In the genomic region with DNA sequence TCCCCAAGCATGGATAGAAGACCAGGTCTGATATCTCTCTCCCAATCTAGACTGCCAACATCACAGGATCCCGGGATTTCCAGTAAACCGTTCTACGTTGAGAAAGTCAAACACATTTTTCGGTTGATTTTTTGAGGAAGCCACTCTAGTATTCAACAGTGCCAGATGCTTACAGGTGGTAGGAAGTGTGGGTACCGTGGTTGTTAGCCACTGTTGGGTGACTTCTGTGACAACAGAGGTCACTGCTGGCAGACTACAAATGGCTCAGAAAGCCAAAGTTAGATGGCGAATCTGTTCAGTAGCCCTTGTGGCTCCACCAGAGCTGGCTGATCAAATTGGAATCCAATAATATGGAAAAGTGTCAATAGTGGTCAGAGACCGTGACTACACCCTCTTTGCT, we compare ENCODE assay signal across 25 mouse cellular contexts. TPM values are rescaled to one million over a fixed set of nuclear protein-coding genes. Genes with fewer than 3 reads are reported as not detected.
A peak's percentile ranks its signal among the peaks of the same experiment; 100 is the strongest.
DNase-seq lines count a peak whose midpoint lies in the region; ATAC-seq and TF ChIP-seq lines count a peak whose summit lies in the region.
"Had no signal": no experiment of that assay in that cellular context is flagged by ENCODE, and none has a peak within 500 bp of the region (broad histone marks: within the 10 kb centered on the region; RNA-seq: fewer than 3 reads in every experiment).

No protein-coding gene starts in this region.

- peak overlapping the region; percentile 98 for H3K27ac ChIP-seq in liver, adult 2 months (replicated peaks; ENCODE audit: insufficient read depth, low read depth, low read length)
- no peak overlapping the region for H3K27ac ChIP-seq in liver, embryonic 11.5 days (ENCODE audit: low read depth, low read length)
- H3K27ac ChIP-seq: forebrain, embryonic 10.5 days; forebrain, embryonic 13.5 days; hindbrain, embryonic 14.5 days; hindbrain, postnatal 0 days had no signal

- H3K79me2 ChIP-seq in liver, adult 2 months (ENCODE audit: control insufficient read depth, insufficient read depth, low read length), result no peaks in the 10 kb centered on the region

- no peak for TF ChIP-seq POLR2A in liver, adult 2 months (IDR thresholded peaks at IDR 0.05; ENCODE audit: extremely low read depth, insufficient read depth, low read length)

- TF ChIP-seq CTCF in liver, adult 2 months (IDR thresholded peaks at IDR 0.05; ENCODE audit: low read depth, low read length), result no peak

- H3K4me1 ChIP-seq in liver, adult 2 months (ENCODE audit: control insufficient read depth, insufficient read depth, low read length), result peaks cover 30% of the 10 kb centered on the region
- peaks cover 16% of the 10 kb centered on the region; the same call in 1 of the 2 replicates for H3K4me1 ChIP-seq in liver, embryonic 11.5 days (replicated peaks; ENCODE audit: control insufficient read depth, insufficient read depth, low read length)
- H3K4me1 ChIP-seq: forebrain, embryonic 10.5 days; forebrain, embryonic 13.5 days had no signal

- no peak overlapping the region for H3K4me3 ChIP-seq in liver, adult 2 months (ENCODE audit: insufficient read depth, low read depth, low read length)
- H3K4me3 ChIP-seq in liver, embryonic 11.5 days (ENCODE audit: low read depth, low read length), result no peak overlapping the region
- H3K4me3 ChIP-seq: forebrain, embryonic 10.5 days; forebrain, embryonic 13.5 days had no signal

- no peak overlapping the region for H3K4me2 ChIP-seq in liver, embryonic 11.5 days
- H3K4me2 ChIP-seq: forebrain, embryonic 13.5 days; heart, embryonic 11.5 days; hindbrain, embryonic 14.5 days had no signal

- peaks cover 24% of the 10 kb centered on the region for H3K36me3 ChIP-seq in liver, adult 2 months (ENCODE audit: control insufficient read depth, insufficient read depth, low read length)
- H3K36me3 ChIP-seq in liver, embryonic 11.5 days (ENCODE audit: control insufficient read depth, insufficient read depth, low read length), result peaks cover 17% of the 10 kb centered on the region

- ATAC-seq in liver, embryonic 11.5 days (replicated peaks; ENCODE audit: low FRiP score), result no peak
- ATAC-seq in granulocyte monocyte progenitor cell, adult 5-6 weeks (replicated peaks; ENCODE audit: poor library complexity, severe bottlenecking), result 0 out of 2 replicates have a peak, but pooled peaks have one; percentile 18
- no peak for ATAC-seq in CD4-positive, CD25-positive, alpha-beta regulatory T cell, adult 4 months
- ATAC-seq: activated CD4-positive, CD25-positive, alpha-beta regulatory T cell, adult 4 months; forebrain, embryonic 13.5 days; forebrain, embryonic 16.5 days; hindbrain, postnatal 0 days; inflammation-experienced regulatory T-cells, adult 6 months; intestine, postnatal 0 days had no signal

- no peak overlapping the region for H3K9ac ChIP-seq in liver, adult 2 months (ENCODE audit: low read depth, low read length)
- H3K9ac ChIP-seq in liver, embryonic 11.5 days (ENCODE audit: low read depth, low read length), result no peak overlapping the region
- H3K9ac ChIP-seq: forebrain, embryonic 13.5 days; hindbrain, embryonic 14.5 days had no signal

- no peaks in the 10 kb centered on the region for H3K27me3 ChIP-seq in liver, adult 2 months (ENCODE audit: control insufficient read depth, insufficient read depth, low read length)
- H3K27me3 ChIP-seq in liver, embryonic 11.5 days (replicated peaks; ENCODE audit: control insufficient read depth, insufficient read depth, low read length), result no peaks in the 10 kb centered on the region
- H3K27me3 ChIP-seq: forebrain, embryonic 13.5 days had no signal

- WGBS in liver, adult 2 months, result 26% methylated on average over 7 of the region's 7 CpGs
- 82% methylated on average over 7 of the region's 7 CpGs for WGBS in liver, embryonic 11.5 days

- no peak for DNase-seq in liver, adult 2 months (ENCODE audit: extremely low read depth, low read depth, low spot score)
- DNase-seq in liver, embryonic 11.5 days (ENCODE audit: low spot score), result no peak
- peak; percentile 60 for DNase-seq in 416B (ENCODE audit: low read depth)
- DNase-seq in frontal cortex, postnatal 25 days (ENCODE audit: low spot score in 2 of 2), result no peak
- DNase-seq: adrenal gland, adult 8-10 months; adrenal gland, postnatal 25 days; cerebellum, adult 11-12 months; cerebellum, adult 8-10 months; cerebellum, postnatal 10 days; cerebellum, postnatal 36 days; gastrocnemius, postnatal 36 days; heart, postnatal 36 days had no signal

- no peaks in the 10 kb centered on the region; the same call in 1 of the 2 replicates for H3K9me3 ChIP-seq in liver, embryonic 11.5 days (ENCODE audit: control insufficient read depth, low read length)
- H3K9me3 ChIP-seq: forebrain, embryonic 10.5 days had no signal

RNA-seq across cellular contexts. Expression of a gene that starts 13.7 kb away (rescaled TPM):
- total RNA-seq in liver, adult 2 months (2014; rRNA removed), result 26.6 and 29.1 TPM in 2 replicates
- polyA plus RNA-seq in liver, adult 2 months (2012; rRNA removed), result 12.5 and 21.0 TPM in 2 replicates
- 272 and 328 TPM in 2 replicates for polyA plus RNA-seq in liver, embryonic 11.5 days (2014; fragmentation: Nextera tagmentation; extraction: Ambion mirVana)
- 97.0 and 127 TPM in 2 replicates for total RNA-seq in granulocyte monocyte progenitor cell, adult 5-6 weeks (2014; fragmentation: Nextera tagmentation)
- total RNA-seq in granulocyte monocyte progenitor cell, adult 5-6 weeks (2017), result 74.4 and 109 TPM in 2 replicates
- polyA plus RNA-seq in CD4-positive, CD25-positive, alpha-beta regulatory T cell, adult 4 months (2017; shearing (Covaris generic)), result 100 to 1,000 TPM; 103 to 218 TPM

RNA-seq across cellular contexts. Expression of a gene that starts 14.1 kb away (rescaled TPM):
- total RNA-seq in liver, adult 2 months (2014; rRNA removed), result 115 and 138 TPM in 2 replicates
- 162 and 166 TPM in 2 replicates for polyA plus RNA-seq in liver, adult 2 months (2012; rRNA removed)
- polyA plus RNA-seq in liver, embryonic 11.5 days (2014; fragmentation: Nextera tagmentation; extraction: Ambion mirVana), result 44.5 and 48.8 TPM in 2 replicates
- 11.8 and 20.1 TPM in 2 replicates for total RNA-seq in granulocyte monocyte progenitor cell, adult 5-6 weeks (2014; fragmentation: Nextera tagmentation)
- 11.8 and 15.4 TPM in 2 replicates for total RNA-seq in granulocyte monocyte progenitor cell, adult 5-6 weeks (2017)
- polyA plus RNA-seq in CD4-positive, CD25-positive, alpha-beta regulatory T cell, adult 4 months (2017; shearing (Covaris generic)), result 10 to 100 TPM; 16.2 to 23.0 TPM

RNA-seq across cellular contexts. Expression of a gene that starts 56.4 kb away (rescaled TPM):
- under 0.01 TPM in 1 of 2 replicates, not detected in the other for total RNA-seq in liver, adult 2 months (2014; rRNA removed)
- polyA plus RNA-seq in liver, adult 2 months (2012; rRNA removed), result 0.02 TPM in 1 of 2 replicates, not detected in the other
- 0.48 and 0.52 TPM in 2 replicates for polyA plus RNA-seq in liver, embryonic 11.5 days (2014; fragmentation: Nextera tagmentation; extraction: Ambion mirVana)
- not detected in 2 replicates for total RNA-seq in granulocyte monocyte progenitor cell, adult 5-6 weeks (2014; fragmentation: Nextera tagmentation)
- not detected in 2 replicates for total RNA-seq in granulocyte monocyte progenitor cell, adult 5-6 weeks (2017)
- polyA plus RNA-seq in CD4-positive, CD25-positive, alpha-beta regulatory T cell, adult 4 months (2017; shearing (Covaris generic)), result under 1 TPM in 1 of 2 experiments, not detected in 1; 0.40 TPM

RNA-seq across cellular contexts. Expression of a gene that starts 57.7 kb away (rescaled TPM):
- 0.54 and 0.92 TPM in 2 replicates for total RNA-seq in liver, adult 2 months (2014; rRNA removed)
- polyA plus RNA-seq in liver, adult 2 months (2012; rRNA removed), result 0.20 and 0.68 TPM in 2 replicates
- 4.2 and 4.9 TPM in 2 replicates for polyA plus RNA-seq in liver, embryonic 11.5 days (2014; fragmentation: Nextera tagmentation; extraction: Ambion mirVana)
- 1.7 TPM in 1 of 2 replicates, not detected in the other for total RNA-seq in granulocyte monocyte progenitor cell, adult 5-6 weeks (2014; fragmentation: Nextera tagmentation)
- 1.7 TPM in 1 of 2 replicates, not detected in the other for total RNA-seq in granulocyte monocyte progenitor cell, adult 5-6 weeks (2017)
- 1 to 10 TPM; 2.8 to 4.0 TPM for polyA plus RNA-seq in CD4-positive, CD25-positive, alpha-beta regulatory T cell, adult 4 months (2017; shearing (Covaris generic))
- total RNA-seq: adrenal gland, postnatal 25 days; gastrocnemius, adult 8-10 months; heart, adult 8-10 months; heart, postnatal 36 days had no signal
